Mouse (Mus musculus) spleen, adult 2 months (tissue): ENCODE data around the gene Jade2.

ENCODE experiments used
- CTCF ChIP-seq: fragments of 200-500 bp; IDR thresholded peaks from 2 replicates; pipeline ENCODE4 v1.5.1; 2011; ENCODE audit warnings: mild to moderate bottlenecking, inconsistent platforms; ENCODE audit not compliant: insufficient read depth, insufficient read length, insufficient replicate concordance; ENCODE audit errors: extremely low read depth
- POLR2A ChIP-seq: fragments of 200-500 bp; IDR thresholded peaks from 2 replicates; pipeline ENCODE4 v1.6.1; 2011; ENCODE audit warnings: low read depth, low read length, inconsistent platforms

- TF ChIP-seq CTCF (no peak), POLR2A (no peak)
These were observed 12.8 kb downstream of the Jade2 start for GRCm38 (mm10) chr11:51844529-51845098.
